Mouse (Mus musculus) c-Kit-positive CD71-negative TER-119-negative erythroid progenitor cells, embryonic 14.5 days (primary cell): ENCODE data around the gene Csnk1e.
"Not testable (repeated sequence)": the region's sequence is repeated elsewhere in the genome, so short reads cannot be mapped to it uniquely, and the experiment has no call there.

Experiments used
- DNase-seq: peaks from one replicate; pipeline ENCODE4 v3.0.0-alpha.2; 2013; ENCODE audit warnings: low read depth

Csnk1e gene

DNA sequence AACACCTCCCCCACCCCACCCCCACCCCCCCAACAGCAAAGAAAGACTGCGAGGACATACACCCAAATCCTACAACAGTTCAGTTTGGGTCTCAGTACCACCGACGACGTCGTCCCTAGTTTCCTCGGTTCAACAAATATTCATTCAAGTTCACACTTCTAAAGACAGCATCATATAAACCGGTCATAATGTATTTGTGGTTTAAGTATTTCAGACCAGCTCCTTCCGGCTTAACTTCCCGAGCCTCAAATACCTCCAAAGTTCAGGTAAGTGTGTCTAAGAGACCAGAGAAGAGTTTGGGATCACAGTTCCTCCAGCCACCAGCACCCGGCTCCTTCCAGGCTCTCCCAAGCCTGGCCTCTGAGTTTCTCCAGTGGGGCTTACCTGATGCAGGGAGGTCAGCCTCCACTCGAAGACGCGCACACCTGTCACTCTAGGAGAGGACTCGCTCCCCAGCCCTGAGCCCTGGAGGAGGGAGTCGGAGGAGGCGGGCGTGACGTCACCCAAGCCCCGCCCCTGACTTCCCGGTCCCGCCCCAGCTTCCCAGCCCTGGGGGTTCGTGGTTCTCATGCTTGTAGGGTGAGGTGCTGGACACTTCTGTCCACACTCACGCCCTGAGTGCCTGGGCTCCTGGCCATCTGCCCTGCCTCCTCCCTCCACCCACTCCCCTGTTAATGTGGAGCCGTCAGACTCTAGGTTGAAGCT lies at the start of gene Csnk1e:
TSS of gene Csnk1e (minus strand) at position 461 of the 705 bp plus-strand sequence.
- no peak for DNase-seq

DNA sequence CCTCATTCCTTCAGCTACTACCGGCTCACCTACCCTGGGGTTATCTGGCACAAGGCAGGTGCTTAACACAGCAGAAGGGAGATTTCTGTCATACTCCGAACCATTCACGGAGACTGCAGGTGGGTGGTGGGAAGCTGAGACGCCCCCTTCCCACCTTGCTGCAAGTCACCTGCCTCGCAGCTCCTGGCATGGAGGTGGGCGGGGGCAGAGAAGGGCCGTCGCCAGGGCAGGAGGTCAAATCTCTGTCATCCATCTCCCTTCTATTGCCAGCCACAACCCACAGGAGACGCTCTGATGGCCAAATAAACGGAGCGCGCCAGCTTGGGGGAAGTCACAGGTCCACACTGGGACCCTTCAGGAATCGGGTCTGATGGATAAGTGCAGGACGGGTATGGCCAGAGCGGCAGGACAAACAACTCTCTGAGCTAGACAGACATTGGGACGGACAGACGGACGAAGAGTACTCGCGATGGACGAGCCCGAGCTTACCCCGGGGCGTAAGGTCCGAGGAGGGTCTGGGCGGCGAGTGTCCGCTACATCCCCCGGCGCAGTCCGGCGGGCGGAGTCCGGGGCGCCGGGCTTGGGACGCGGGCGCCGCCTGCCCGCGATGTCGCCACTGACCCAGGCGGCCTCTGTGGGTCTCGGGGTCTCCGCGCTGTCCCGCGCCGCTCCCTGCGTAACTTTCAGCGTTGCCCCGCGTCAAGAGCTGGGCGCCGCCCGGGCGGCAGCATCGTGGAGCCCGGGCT lies 49.5 kb upstream of the Csnk1e start, which contains the start of gene Kcnj4:
TSS of gene Kcnj4 (minus strand) at position 535 of the 746 bp plus-strand sequence.
- no peak for DNase-seq

DNA sequence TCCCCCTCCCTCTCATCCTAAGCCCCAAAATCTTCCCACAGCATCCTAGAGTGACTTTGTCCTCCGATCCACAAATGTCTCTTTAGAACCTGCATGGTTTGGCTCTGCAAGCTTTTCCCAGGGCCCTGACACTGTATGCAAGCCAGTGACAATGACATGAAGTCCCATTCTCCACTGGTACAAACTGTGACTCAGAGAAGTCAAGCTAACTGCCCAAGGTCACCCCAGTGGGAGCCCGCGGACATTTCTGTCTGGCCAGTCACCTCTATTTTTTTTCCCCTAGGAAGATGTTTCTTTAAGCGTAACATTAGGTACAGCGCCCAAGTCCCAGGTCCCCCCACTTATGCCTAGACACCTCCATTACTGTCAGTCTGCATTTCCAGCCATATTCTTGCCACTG lies 48.1 kb upstream of the Csnk1e start:
- DNase-seq, result no peak

DNA sequence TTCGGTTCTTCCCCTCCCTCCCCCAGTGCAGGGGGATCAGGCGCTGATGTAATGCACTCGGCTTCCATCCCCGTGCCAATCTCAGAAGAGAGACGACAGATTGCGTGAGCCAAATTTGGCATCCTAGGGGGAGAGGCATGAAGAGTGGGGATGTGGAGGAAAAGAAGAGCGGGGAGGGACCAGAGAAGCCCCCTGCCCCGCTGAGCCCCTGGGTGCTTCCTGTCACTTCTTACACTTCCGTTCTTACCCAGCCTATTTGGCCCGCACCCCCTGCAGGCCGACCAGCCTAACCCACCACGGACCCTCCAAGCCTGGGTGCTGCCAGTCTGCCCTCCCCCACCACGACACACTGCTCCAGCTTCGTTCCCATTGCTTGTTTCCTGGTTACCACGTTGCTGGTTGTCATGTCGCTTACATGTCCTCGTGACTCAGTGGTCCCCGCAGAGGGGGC lies 47.5 kb upstream of the Csnk1e start:
- no peak for DNase-seq

DNA sequence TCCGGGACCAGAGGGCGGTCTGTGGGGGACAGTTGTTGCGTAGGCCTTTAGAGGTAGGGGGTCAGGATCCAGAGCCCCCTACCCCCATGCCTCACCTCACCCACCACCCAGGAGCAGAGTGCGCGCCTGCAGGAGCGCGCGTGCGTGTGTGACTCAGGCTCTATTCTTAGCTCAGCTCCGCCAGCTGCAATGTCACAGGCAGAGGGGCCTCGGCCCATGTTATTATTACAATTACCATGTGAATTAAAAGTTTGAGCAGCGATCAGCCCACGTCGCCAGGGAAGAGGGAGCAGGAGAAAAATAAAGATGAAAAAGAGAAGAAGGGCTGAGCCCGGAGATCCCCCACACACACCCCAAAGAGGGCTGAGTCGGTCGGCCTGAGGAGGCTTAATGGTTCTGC lies 44.7 kb upstream of the Csnk1e start:
- DNase-seq, result no peak

DNA sequence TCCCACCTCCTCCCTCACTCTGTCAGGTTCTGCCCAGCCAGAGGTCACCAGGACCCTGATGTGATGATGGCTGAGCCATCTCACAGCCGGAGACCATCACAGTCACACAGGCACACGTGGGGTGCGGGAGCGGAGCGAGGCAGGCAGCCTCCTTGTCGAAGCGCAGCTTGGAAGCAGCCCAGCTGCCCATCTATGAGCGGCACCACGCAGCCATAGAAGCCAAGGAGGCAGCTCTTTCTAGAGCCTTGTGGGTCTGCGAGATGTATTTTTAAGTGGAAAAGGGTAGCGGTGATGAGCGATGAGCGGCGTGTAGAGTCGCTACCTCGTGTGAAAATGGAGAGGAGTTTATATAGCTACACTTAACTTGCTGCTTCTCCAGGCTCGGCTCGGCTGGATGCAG lies 38.2 kb upstream of the Csnk1e start:
- no peak for DNase-seq

DNA sequence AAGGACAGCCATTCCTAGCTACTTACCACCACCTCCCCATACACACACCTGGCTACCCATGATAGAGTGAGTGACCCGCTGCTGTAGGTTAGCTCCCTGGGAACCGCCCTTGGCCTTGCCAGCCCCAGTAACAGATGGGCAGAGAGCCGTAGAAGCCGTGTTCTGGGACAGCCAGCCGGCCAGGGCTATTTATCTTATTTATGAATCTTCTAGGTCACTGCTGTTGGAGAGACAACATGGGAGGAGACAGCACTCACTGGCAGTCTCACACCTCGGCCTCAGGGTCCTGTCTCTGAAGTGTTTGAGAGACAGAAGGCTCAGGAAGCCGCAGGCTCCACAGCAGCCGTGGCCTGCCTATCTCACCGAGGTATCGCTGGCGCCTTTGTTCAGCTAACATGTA lies 34.1 kb upstream of the Csnk1e start:
- no peak for DNase-seq

DNA sequence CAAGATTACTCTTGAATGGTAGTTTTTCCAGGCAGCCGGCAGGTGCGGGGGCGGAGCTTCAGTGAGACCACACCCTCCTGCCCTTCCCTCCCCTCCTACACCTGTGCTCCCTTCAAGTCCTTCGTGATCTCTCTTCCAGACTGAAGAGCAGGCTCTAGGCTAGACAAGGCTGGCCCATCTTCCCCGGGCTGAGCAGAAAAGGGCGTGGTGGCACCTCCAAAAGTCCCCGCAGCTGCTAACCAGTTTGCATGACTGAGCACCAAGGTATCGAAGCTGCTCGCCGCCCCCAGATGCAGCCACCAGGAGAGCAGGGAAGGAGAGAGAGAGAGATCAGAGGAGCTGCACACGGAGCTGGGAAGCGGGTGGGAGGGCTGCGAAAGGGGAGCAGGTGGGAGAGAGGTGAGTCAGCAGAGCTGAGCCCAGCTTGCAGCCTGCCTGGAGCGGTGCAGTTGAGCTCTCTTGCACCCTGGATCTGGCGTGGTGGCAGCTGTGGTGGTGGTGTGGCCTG lies 25.9 kb upstream of the Csnk1e start:
- DNase-seq, result no peak

DNA sequence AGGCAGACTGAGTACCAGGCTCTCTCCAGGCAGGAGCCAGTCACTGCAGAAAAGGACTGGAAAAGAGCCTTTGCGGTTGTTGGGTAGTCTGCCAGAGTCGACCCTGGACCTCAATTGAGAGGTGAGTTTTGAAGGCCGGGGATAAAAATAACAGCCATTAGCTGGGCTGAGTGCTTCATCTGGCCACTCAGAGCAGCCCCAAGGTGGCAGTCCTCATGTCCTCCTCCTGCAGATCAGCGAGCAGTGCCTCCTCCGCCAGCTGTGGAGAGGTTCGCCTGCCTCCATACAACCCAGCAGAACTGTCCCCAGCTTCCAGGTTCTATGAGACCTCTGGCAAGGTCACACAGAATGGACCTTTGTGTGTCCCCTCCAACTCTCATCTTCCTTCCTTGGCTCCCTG lies 21.9 kb upstream of the Csnk1e start:
- DNase-seq, result no peak

DNA sequence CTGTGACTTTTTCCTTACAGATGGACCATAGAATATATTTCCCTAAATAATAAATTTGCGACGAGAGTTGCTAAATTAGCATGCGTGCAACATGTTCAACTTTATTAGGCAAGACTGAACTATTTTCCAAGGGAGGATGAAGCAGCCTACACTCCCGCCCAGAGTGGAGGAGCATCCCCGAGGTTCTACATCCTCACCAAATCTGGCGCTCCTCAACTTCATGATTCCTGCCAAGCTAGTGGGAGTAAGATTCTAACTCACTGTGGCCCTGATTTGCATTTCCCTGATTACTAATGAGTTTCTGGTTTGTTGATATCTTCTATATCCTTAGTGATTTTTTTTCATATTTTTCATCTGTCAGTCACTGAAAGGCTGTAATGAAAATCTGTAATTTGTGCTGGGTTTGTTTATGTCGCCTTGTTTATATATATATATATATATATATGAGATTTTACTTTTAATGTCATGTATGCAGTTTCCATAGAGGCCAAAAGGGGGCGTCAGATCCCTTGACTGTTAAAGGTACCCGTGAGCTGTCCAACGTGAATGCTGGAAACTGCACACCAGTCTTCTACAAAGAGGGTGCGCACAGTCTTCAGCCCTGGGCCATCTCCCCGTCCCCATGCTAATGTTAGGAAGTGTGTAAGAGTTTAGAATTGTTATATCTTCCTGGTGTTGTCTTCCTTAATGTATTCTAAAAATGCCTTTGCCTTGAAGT lies 18.4 kb upstream of the Csnk1e start:
- DNase-seq, result no peak

DNA sequence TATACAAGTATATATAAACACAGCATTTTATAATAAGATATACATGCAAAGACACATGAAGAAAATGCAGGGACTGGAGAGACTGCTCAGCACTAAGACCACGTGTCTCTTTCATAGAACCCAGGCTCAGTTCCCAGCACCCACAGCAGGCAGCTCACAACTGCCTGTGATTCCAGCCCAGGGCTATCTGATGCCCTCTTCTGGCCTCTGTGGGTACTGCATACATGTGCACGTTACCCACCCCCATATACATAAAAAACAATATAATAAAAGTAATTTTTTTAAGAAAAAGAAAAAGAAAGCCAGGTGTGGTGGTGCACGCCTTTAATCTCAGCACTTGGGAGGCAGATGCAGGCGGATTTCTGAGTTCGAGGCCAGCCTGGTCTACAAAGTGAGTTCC lies 17.7 kb upstream of the Csnk1e start:
- no peak for DNase-seq

DNA sequence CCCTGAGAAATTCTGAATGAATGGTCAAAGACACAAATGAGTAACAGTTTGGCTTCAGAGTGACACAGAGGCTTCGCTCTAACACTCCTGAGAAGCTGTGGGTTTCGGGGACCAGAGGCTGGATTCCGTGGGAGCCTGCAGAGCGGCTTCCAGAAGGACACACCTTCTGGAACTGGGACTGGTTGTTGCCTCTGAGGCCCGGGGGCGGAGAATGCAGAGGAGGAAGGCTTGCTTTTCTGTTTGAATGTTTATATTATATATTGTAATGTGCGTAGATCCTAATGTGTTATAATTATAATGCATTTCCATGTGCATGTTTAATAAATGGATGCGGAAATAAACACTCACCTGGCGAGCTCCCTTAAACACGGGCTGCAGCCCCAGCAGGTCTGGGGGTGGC lies 15.7 kb upstream of the Csnk1e start:
- DNase-seq, result no peak

DNA sequence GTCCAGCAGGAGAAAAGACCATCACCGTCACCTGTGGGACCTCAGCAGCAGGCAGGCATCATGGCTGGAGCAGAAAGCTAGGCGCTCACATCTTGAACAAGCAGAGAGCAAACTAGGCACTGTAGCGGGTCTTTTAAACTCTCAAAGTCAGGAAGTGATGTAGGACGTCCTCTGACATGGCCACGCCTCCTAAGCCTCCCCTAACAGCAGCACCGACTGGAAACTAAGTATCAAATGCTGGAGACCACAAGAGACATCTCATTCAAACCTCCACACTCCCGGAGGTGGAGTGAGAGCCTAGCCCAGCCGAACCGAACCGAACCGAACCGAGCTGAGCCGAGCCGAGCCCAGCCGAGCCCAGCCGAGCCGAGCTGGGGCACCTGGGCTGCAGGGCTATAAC lies 15.2 kb upstream of the Csnk1e start:
- no peak for DNase-seq

DNA sequence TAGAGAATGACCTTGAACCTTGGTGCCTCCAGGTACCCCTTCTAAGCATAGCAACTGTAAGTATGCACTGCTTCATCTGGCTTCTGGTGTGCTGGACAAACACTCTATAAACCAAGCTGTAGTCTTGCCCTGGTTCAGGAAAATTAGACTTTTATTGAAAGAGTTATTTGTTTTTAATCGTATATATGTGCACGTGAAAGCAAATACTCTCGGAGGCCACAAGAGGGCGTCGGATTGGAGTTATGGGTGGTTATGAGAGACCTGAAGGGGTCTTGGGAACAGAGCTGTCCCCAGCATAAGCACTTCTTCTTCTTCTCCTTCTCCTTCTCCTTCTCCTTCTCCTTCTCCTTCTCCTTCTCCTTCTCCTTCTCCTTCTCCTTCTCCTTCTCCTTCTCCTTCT lies 14.2 kb upstream of the Csnk1e start:
- no peak for DNase-seq

DNA sequence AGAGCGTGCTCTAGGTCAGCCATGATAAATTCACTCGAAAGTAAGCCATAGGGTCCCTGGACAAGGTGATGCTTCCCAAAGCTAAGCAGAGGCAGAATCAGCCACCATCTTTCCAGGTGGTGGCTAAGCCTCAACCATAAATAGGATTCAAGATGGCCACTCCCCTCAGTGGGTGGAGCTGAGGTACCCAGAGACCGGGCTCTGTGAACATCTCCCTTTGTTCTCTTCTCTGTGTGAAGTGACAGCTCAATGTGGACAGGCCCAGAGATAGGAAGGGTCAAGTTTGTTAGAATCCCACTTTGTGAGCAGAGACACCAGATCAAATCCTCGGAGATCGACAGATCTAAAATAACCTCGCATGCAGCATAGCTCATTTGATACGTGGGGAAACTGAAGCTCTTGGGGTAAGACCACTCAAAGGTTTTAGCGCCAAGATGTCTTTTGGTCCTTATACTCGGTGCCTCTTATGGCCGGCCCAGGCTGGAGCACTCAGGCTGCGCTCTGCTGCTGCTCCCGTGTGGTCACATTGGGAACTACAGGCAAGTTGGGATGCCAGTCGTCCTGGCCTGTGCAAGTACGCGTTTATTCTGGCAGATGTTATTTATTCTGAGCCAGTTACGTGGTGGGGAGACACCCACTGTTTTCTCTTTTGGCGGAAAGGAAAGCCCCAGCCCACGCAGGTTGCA lies 11.4 kb upstream of the Csnk1e start:
- peak; percentile 70 for DNase-seq

DNA sequence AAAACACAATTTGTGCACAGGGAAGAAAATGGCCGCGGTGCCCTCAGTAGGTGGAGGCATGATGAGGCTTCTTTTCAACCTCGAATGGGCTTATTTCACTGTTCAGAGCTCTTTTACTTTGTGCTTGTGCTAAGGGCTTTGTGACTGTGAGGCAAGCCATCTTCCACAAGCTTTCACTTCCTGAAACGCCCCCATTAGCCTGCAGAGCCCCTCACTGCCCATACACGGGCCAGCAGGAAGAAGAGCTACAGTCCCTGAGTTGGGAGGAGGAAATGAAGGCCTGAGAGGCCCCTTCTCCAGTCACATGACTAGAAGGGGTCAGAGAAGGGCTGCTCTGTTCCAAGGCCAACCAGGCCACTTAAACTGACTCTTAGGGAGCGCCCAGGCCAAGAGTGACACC lies 1.2 kb upstream of the Csnk1e start:
- no peak for DNase-seq

DNA sequence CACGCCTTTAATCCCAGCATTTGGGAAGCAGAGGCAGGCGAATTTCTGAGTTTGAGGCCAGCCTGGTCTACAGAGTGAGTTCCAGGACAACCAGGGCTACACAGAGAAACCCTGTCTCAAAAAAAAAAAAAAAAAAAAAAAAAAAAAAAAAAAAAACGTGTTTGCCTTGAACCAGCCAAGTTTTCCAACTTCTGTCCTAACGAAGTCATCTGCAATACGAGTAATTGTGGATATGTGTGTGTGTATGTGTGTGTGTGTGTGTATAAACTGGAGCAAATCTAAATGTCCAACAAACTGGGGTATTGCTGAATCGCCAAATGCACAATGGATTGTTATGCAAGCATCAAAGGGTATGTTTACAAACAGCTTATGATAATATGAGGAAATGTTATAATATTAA lies 738 bp upstream of the Csnk1e start:
- DNase-seq, result not testable (repeated sequence)

DNA sequence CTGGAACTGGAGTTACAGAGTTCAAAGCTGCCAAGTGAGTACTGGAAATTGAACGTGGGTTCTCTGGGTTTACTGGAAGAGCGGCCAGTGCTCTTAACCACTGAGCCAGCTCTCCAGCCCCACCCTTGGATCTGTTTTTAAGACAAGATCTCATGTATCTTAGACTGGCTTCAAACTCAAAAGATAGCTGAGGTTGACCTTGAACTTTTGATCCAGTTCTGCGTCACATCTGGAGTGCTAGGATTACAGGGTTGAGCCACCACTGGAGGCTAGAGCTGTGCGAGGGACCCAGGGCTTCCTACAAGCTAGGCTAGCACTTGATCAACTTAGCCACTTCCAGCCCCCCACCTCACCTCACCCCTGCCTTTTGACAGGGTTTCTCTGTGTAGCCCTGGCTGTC lies 1.5 kb downstream of the Csnk1e start:
- DNase-seq, result no peak

DNA sequence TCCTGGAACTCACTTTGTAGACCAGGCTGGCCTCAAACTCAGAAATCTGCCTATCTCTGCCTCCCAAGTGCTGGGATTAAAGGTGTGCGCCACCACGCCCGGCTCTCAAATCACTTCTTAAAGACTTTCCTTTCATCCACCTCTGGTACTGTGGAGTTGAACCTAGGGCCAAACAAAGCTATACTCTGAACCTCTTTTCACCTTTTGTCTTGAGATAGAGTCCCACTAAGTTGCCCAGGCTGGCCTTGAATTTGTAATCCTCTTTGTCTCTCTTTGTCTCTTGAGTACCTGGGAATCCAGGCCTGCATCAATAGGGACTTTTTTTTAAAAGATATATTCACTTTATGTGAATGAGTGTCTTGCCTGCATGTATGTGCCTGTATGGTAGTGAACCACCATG lies 7.3 kb downstream of the Csnk1e start:
- no peak for DNase-seq

DNA sequence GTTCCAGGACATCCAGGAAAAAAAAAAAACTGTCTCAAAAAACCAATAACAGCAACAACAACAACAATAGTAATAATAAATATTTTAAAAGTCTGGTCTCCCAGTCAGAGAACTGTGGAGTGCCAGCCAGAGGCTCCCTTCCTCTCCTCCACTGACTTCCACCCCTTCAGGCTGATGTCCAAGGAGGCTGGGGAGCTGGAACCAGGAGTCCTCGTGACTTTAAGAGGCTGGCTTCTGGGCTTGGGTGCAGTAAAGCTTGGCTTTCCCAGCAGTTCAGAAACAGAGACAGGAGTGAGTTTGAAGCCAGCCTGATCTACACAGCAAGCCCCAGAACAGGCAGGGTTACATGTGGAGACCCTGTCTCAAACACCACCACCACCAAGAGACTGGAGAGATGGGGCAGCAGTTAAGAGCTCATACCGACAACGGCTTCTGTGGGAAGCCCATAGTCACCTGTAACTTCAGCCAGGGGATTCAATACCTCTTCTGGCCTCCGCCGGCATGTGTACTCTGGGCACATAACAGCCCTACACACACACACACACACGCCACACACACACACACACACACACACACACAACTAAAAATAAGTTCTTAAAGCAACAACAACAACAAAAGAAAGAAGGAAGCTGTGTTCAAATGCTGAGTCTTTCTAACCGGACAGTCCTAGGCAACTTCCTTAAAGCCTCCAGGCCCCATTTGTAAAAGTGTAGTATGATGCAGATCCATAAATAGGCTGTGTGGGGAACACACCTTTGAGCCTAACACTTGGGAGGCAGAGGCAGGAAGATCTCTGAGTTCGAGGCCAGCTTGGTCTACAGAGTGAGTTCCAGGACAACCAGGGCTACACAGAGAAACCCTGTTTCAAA lies 9.3 kb downstream of the Csnk1e start:
- no peak for DNase-seq

DNA sequence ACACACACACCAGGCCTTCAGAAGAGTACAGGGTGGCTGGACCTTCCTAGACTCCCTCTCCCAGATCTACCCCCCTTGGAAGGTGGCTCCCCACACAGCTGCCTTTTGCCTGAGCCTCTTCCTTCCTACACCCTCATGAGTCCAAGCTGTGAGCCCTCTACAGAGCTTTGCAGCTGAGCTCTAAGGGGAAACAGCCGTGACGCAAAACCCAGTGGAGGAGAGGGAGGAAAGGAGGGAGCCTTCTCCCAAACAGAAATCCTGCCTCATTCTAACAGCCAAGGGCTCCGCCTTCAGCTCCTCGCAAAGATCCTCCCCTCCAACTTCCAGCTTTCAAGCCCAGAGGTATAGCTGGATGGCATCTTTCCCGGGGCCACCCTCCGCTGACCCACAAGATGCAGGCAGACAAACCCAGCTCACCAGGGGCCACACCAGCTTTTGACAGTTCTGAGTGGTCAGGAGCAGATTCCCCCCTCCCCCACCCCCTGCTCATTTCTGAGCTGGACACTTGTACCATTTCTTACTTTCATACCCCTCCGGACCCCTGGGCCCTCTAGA lies 11.4 kb downstream of the Csnk1e start:
- DNase-seq, result no peak
